Mouse (Mus musculus): ENCODE results near the gene Rapgef1.
A peak's percentile ranks its signal among the peaks of the same experiment; 100 is the strongest.

Rapgef1 gene

GRCm38 (mm10) chr2:29619484-29620300, at the start of gene Rapgef1:
Gene Rapgef1, plus strand, starts transcription at chr2:29619720.
- DNase-seq (ENCODE audit: low spot score) = peak; percentile 73

- peak; percentile 52 for DNase-seq (ENCODE audit: low spot score)
Observed at GRCm38 (mm10) chr2:29571921-29572700, 47.4 kb upstream of the Rapgef1 start.

GRCm38 (mm10) chr2:29572811-29573427, 46.6 kb upstream of the Rapgef1 start:
- DNase-seq (ENCODE audit: low spot score) = peak; percentile 54

GRCm38 (mm10) chr2:29573591-29573990, 45.9 kb upstream of the Rapgef1 start:
- no peak for DNase-seq (ENCODE audit: low spot score)

GRCm38 (mm10) chr2:29574187-29574586, 45.3 kb upstream of the Rapgef1 start:
- no peak for DNase-seq (ENCODE audit: low spot score)

- peak; percentile 80 for DNase-seq (ENCODE audit: low spot score)
Observed at GRCm38 (mm10) chr2:29582415-29582814, 37.1 kb upstream of the Rapgef1 start.

DNA sequence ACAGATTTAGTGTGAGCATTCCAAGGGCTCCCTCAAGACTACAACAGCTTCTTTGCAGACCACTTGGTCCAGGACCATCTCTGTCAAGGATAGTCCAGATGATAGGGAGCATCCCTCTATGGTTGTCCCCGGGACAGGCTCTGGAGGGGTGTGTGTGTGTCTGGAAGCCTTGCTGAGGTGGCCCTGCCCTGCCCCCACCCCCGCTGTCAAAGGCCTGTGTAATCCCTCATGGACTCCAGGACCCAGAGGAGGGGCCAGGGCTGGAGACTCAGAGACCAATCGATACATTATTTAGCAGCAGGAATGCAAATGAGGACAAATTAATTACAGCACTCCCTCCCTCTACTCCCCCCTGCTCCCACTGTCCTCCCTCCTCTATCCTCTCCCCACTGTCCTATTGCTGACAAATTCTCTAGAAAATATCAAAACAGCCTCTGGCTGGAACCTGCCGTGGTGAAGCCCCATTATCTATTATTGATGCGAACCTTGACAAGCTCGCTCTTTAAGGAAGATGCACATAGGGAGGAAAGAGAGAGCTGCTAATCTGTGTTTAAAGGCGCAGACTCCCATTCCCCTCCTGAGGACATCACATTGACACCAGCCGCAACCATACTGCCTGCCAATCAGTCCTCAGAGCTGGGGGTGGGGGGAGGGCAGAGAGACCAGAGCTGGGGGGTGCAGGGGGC, 33.4 kb upstream of the Rapgef1 start:
- DNase-seq (ENCODE audit: low spot score) = no peak

GRCm38 (mm10) chr2:29588006-29588405, 31.5 kb upstream of the Rapgef1 start:
- no peak for DNase-seq (ENCODE audit: low spot score)

DNA sequence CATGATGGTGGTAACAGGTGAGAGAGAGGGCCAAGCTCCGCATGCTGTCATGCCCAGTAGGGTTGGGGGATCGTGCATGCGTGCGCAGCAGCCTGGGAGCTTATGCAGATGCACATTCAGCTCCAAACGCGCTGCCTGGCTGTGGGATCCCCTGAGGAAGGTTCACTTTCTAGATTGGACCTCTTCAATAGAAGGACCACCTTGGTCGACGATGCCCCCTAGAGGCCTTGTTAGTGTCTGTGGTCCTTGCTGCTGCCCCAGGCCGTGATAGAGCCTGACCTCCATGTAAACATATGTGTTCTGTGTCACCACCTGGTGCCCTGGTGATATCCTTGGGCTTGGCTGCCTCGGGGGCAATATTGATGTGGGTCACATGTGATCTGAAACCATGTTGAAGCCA, 30.3 kb upstream of the Rapgef1 start:
- no peak for DNase-seq (ENCODE audit: low spot score)

- no peak for DNase-seq (ENCODE audit: low spot score)
Observed at GRCm38 (mm10) chr2:29591626-29592025, 27.9 kb upstream of the Rapgef1 start.

DNA sequence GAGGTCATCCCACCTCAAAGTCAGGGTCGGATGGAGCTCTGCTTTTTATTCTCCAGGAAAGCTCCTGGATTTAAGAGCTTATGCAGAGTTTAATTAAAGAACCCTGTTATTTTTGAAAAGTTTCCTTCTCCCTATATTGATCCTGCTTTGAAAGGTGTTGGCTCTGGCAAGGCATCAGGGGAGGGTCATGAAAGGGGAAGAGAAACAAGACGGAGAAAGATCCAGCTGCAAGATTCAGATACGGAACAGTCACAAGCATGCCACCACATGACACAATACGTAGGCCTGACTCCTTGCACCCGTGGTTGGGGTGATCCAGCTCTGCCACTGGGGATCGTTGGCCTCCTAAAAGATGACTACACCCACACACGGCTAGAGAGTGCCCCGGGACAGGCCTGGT, 27.0 kb upstream of the Rapgef1 start:
- no peak for DNase-seq (ENCODE audit: low spot score)

GRCm38 (mm10) chr2:29603930-29604329, 15.6 kb upstream of the Rapgef1 start:
- DNase-seq (ENCODE audit: low spot score) = peak; percentile 76

- no peak for DNase-seq (ENCODE audit: low spot score)
Observed at GRCm38 (mm10) chr2:29605591-29605990, 13.9 kb upstream of the Rapgef1 start.

- no peak for DNase-seq (ENCODE audit: low spot score)
Observed at GRCm38 (mm10) chr2:29606460-29606859, 13.1 kb upstream of the Rapgef1 start.

GRCm38 (mm10) chr2:29617341-29617740, 2.2 kb upstream of the Rapgef1 start:
- no peak for DNase-seq (ENCODE audit: low spot score)

DNA sequence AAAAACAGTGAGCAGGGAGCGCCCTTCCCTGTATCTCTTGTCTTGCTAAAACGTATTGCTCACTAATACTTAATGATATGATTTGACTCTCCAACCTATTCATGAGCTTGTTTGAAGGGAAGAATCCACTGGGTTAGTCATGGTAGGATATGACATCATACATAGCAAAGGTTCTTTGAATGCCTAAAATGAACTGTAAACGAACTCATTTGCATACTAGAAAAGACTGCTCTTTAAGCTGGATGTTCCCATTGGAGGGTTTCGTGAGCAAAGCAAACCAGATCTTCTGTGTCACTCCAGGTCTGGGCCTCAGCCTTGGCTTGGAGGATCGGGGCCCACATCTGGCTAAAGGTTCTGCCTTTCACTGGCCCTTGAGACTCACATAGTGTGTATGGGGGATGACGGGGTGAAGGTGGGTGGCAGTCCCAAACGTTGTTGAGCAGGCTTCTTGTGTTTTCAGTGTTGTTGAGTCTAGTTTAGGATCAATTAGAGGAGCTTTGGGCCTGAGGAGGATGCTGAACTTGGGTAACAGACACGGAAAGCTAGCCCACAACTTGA, 515 bp upstream of the Rapgef1 start:
- no peak for DNase-seq (ENCODE audit: low spot score)

DNA sequence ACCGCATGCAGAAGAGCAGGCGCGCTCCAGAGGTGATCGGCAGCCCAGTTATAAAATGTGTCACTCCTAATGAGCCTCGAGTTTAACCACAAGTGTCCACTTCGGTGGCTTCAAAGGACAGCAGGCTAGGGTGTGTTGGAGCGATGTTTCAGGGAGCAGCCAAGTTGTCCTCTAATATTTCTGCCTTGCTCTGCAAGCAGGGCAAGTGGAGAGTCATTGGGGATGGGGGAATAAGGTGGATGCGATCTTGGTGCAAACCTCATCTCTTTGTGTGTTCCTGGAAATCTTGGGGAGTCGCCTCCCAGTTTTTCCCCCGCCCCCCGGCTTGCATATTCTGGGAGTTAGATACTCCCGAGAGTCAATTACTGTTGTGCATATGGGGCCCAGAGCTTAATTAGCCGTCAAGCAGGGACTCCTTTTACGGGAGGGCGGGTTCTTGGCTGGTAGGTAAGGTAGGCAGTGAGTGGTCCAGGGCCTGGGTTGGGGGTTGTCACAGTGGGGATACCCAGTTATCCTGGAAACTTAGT, 844 bp downstream of the Rapgef1 start:
- DNase-seq (ENCODE audit: low spot score) = no peak

DNA sequence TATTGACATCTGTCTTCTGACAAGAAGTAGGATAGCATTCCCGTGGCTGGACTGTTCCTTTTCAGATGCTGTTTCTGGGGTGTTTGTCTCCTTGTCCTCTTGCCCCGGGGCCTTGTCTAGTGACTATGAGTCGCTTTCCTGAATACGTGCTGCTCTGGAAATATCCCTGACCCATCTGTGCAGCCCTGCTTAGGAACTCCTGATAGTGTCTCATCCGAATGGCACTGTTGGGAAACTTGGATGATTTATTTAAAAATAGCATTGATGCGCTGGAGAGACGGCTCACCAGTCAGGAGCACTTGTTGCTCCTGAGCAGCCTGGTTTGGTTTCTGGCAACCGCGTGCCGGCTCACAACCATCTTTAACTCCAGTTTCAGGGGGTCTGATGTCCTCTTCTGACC, 1.6 kb downstream of the Rapgef1 start:
- no peak for DNase-seq (ENCODE audit: low spot score)

- no peak for DNase-seq (ENCODE audit: low spot score)
Observed at GRCm38 (mm10) chr2:29621636-29622035, 2.1 kb downstream of the Rapgef1 start.

DNA sequence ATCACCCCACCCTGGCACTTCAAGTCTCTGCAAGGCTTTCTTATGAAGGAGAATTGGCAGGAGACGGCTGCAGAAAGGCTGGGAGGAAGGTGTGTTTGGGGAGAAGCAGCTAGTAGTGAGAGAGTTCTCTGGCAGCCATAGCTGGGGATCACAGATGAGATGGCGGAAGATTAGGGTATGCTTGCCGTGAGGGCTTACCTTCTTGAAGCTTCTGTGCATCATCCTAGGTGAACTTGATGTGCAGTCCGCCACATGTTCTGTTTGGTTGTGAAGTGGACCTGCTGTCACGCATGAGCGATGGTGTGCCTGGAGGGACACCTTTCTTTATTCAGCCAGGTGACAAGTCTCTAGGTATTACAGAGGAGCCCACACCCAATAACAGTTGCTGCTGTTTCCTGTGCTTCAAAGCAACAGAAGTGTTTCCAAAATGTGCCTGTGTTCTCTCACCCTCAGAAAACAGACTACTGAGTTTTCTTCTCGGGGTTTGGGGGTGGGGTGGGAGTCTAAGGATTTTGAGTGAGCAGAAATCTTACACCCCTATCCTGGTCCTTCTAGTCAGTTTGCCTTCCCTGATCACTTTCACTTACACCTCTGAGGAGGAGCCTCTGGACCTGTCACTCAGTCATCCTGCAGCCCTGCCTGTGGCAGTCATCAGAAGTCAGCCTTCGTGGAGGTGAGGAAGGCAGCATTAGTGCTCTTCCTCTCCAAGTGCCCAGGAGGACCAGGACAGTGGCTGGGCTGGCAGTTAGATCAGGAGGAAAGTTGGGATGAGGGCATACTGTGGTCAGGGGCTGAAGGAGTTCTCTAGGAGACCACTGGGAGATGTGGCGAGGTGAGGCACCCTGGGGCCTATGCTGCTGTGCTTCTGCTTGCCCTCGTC, 2.8 kb downstream of the Rapgef1 start:
- no peak for DNase-seq (ENCODE audit: low spot score)

Measured in MN1 (cell line).